Comparison of ENCODE assay signal across 13 mouse cellular contexts in genomic region chr19:16593256-16593974, GRCm38 (mm10).
DNase-seq lines count a peak whose midpoint lies in the region; ATAC-seq lines count a peak whose summit lies in the region.
"Had no signal": no experiment of that assay in that cellular context is flagged by ENCODE, and none has a peak within 500 bp of the region (broad histone marks: within the 10 kb centered on the region; RNA-seq: fewer than 3 reads in every experiment).

No protein-coding gene starts in this region.

- no peak overlapping the region for H3K27ac ChIP-seq in hindbrain, embryonic 16.5 days (ENCODE audit: low read depth, low read length)
- no peak overlapping the region for H3K27ac ChIP-seq in hindbrain, embryonic 12.5 days
- H3K27ac ChIP-seq: embryonic facial prominence, embryonic 12.5 days; limb, embryonic 12.5 days had no signal

- WGBS in hindbrain, embryonic 16.5 days: 87% methylated on average over 7 of the region's 7 CpGs
- 88% methylated on average over 7 of the region's 7 CpGs for WGBS in hindbrain, embryonic 12.5 days

- H3K27me3 ChIP-seq in hindbrain, embryonic 16.5 days (replicated peaks; ENCODE audit: control insufficient read depth, insufficient read depth, low read length): no peaks in the 10 kb centered on the region
- H3K27me3 ChIP-seq in hindbrain, embryonic 12.5 days: peaks cover 3% of the 10 kb centered on the region; the same call in 1 of the 2 replicates
- H3K27me3 ChIP-seq: CH12.LX; embryonic facial prominence, embryonic 12.5 days had no signal

- no peaks in the 10 kb centered on the region for H3K36me3 ChIP-seq in hindbrain, embryonic 16.5 days (ENCODE audit: control insufficient read depth, insufficient read depth, low read length)
- no peaks in the 10 kb centered on the region for H3K36me3 ChIP-seq in hindbrain, embryonic 12.5 days
- H3K36me3 ChIP-seq: embryonic facial prominence, embryonic 12.5 days; limb, embryonic 12.5 days had no signal

- no peak overlapping the region for H3K4me2 ChIP-seq in hindbrain, embryonic 16.5 days (ENCODE audit: low read length)
- no peak overlapping the region for H3K4me2 ChIP-seq in hindbrain, embryonic 12.5 days (replicated peaks)
- H3K4me2 ChIP-seq: embryonic facial prominence, embryonic 12.5 days; limb, embryonic 12.5 days; lung, embryonic 14.5 days had no signal

- no peaks in the 10 kb centered on the region for H3K9me3 ChIP-seq in hindbrain, embryonic 16.5 days (ENCODE audit: control insufficient read depth, low read length)
- H3K9me3 ChIP-seq in hindbrain, embryonic 12.5 days (replicated peaks): no peaks in the 10 kb centered on the region
- H3K9me3 ChIP-seq: embryonic facial prominence, embryonic 12.5 days; limb, embryonic 12.5 days had no signal

- intact Hi-C loops in left cerebral cortex, postnatal 4 days (cut with DNase I): no loop called here

- no peak overlapping the region for H3K4me3 ChIP-seq in hindbrain, embryonic 16.5 days (ENCODE audit: low read length)
- H3K4me3 ChIP-seq in hindbrain, embryonic 12.5 days: no peak overlapping the region
- H3K4me3 ChIP-seq: embryonic facial prominence, embryonic 12.5 days; limb, embryonic 12.5 days had no signal

- peak; percentile 61; the same call in 1 of the 2 replicates for ATAC-seq in hindbrain, embryonic 16.5 days
- no peak for ATAC-seq in hindbrain, embryonic 12.5 days (ENCODE audit: low FRiP score)

- no peaks in the 10 kb centered on the region for H3K4me1 ChIP-seq in hindbrain, embryonic 16.5 days (ENCODE audit: control insufficient read depth, insufficient read depth, low read depth, low read length)
- H3K4me1 ChIP-seq in hindbrain, embryonic 12.5 days: no peaks in the 10 kb centered on the region
- H3K4me1 ChIP-seq: embryonic facial prominence, embryonic 12.5 days; limb, embryonic 12.5 days had no signal

- peak; percentile 20 for DNase-seq in lung, postnatal 14 days
- no peak for DNase-seq in lung, postnatal 4 days
- peak; percentile 89 to 92 for DNase-seq in adrenal gland, adult (ENCODE audit: inconsistent age in 2 of 2, low spot score in 1 of 2)
- peak; percentile 18 for DNase-seq in left cerebral cortex, postnatal 4 days
- DNase-seq in embryo, embryonic 11 days: no peak
- DNase-seq: kidney, postnatal 25 days; lung, embryonic 14.5 days; spleen, adult 18-20 months had no signal

- no peak overlapping the region for H3K9ac ChIP-seq in hindbrain, embryonic 16.5 days (ENCODE audit: low read depth, low read length)
- H3K9ac ChIP-seq in hindbrain, embryonic 12.5 days: no peak overlapping the region
- H3K9ac ChIP-seq: embryonic facial prominence, embryonic 12.5 days; limb, embryonic 12.5 days; lung, embryonic 14.5 days had no signal

Comparison
In these comparisons a context has a peak if more than half of its experiments do, and no peak if none do; other contexts are left out.
1. DNase-seq: peak in lung, postnatal 14 days (single experiment), adrenal gland, adult (2 of 2) and left cerebral cortex, postnatal 4 days (single experiment); none in lung, postnatal 4 days (0 of 2) and embryo, embryonic 11 days (single experiment).